Mouse (Mus musculus): ENCODE results near the gene Slc39a1.
A peak's percentile ranks its signal among the peaks of the same experiment; 100 is the strongest.
"Not testable (repeated sequence)": the region's sequence is repeated elsewhere in the genome, so short reads cannot be mapped to it uniquely, and the experiment has no call there.

Slc39a1 gene

GRCm38 (mm10) chr3:90241669-90242358 lies 6.2 kb upstream of the Slc39a1 start:
- DNase-seq (ENCODE audit: low spot score in 2 of 2) = no peak

GRCm38 (mm10) chr3:90242984-90243775 lies 4.8 kb upstream of the Slc39a1 start, which contains the start of gene Creb3l4:
Gene Creb3l4 (minus strand): TSS chr3:90243512.
- no peak for DNase-seq (ENCODE audit: low spot score in 2 of 2)

GRCm38 (mm10) chr3:90245406-90245805 lies 2.6 kb upstream of the Slc39a1 start:
- DNase-seq (ENCODE audit: low spot score in 2 of 2) = no peak

- DNase-seq (ENCODE audit: low spot score in 2 of 2) = no peak
These were observed 377 bp upstream of the Slc39a1 start for GRCm38 (mm10) chr3:90247630-90247959.

GRCm38 (mm10) chr3:90248746-90249100 lies 751 bp downstream of the Slc39a1 start:
- DNase-seq (ENCODE audit: low spot score in 2 of 2) = no peak

- DNase-seq (ENCODE audit: low spot score in 2 of 2) = no peak
These were observed 2.8 kb downstream of the Slc39a1 start for GRCm38 (mm10) chr3:90250791-90251190.

- DNase-seq (ENCODE audit: low spot score in 2 of 2) = not testable (repeated sequence)
These were observed 3.8 kb downstream of the Slc39a1 start for GRCm38 (mm10) chr3:90251731-90252226.

- DNase-seq (ENCODE audit: low spot score in 2 of 2) = not testable (repeated sequence)
These were observed 4.7 kb downstream of the Slc39a1 start for GRCm38 (mm10) chr3:90252659-90253058.

GRCm38 (mm10) chr3:90253174-90253573 lies 5.2 kb downstream of the Slc39a1 start:
- not testable (repeated sequence) for DNase-seq (ENCODE audit: low spot score in 2 of 2)

GRCm38 (mm10) chr3:90253653-90254418 lies 5.9 kb downstream of the Slc39a1 start, which contains the start of gene Crtc2:
Gene Crtc2 (plus strand): TSS chr3:90254163.
- DNase-seq (ENCODE audit: low spot score in 2 of 2) = peak; percentile 75 to 92

GRCm38 (mm10) chr3:90254419-90255193 lies 6.6 kb downstream of the Slc39a1 start:
- no peak for DNase-seq (ENCODE audit: low spot score in 2 of 2)

GRCm38 (mm10) chr3:90255194-90255565 lies 7.2 kb downstream of the Slc39a1 start:
- DNase-seq (ENCODE audit: low spot score in 2 of 2) = no peak

- no peak for DNase-seq (ENCODE audit: low spot score in 2 of 2)
These were observed 7.9 kb downstream of the Slc39a1 start for GRCm38 (mm10) chr3:90255784-90256353.

- DNase-seq (ENCODE audit: low spot score in 2 of 2) = peak in 1 of 2 experiments; percentile 61
These were observed 9.0 kb downstream of the Slc39a1 start for GRCm38 (mm10) chr3:90256731-90257530.

- DNase-seq (ENCODE audit: low spot score in 2 of 2) = no peak
These were observed 10.5 kb downstream of the Slc39a1 start for GRCm38 (mm10) chr3:90258521-90258920.

GRCm38 (mm10) chr3:90263121-90263771 lies 15.3 kb downstream of the Slc39a1 start:
- no peak for DNase-seq (ENCODE audit: low spot score in 2 of 2)

- DNase-seq (ENCODE audit: low spot score in 2 of 2) = no peak
These were observed 16.7 kb downstream of the Slc39a1 start for GRCm38 (mm10) chr3:90264687-90265033.

GRCm38 (mm10) chr3:90265034-90265931 lies 17.3 kb downstream of the Slc39a1 start, which contains the start of gene Dennd4b:
Gene Dennd4b (plus strand): TSS chr3:90265185.
- peak; percentile 92 to 94 for DNase-seq (ENCODE audit: low spot score in 2 of 2)
